Mouse (Mus musculus) bone marrow macrophage, adult 2 months (primary cell): ENCODE data around the gene Crtac1.

Experiments used
- CTCF ChIP-seq: IDR thresholded peaks from 2 replicates; pipeline ENCODE4 v1.5.1; 2012; ENCODE audit warnings: low read depth, mild to moderate bottlenecking, low read length, moderate library complexity
- POLR2A ChIP-seq: IDR thresholded peaks from 2 replicates; pipeline ENCODE4 v1.6.1; 2012; ENCODE audit warnings: mild to moderate bottlenecking, low read depth, low read length, borderline replicate concordance

DNA sequence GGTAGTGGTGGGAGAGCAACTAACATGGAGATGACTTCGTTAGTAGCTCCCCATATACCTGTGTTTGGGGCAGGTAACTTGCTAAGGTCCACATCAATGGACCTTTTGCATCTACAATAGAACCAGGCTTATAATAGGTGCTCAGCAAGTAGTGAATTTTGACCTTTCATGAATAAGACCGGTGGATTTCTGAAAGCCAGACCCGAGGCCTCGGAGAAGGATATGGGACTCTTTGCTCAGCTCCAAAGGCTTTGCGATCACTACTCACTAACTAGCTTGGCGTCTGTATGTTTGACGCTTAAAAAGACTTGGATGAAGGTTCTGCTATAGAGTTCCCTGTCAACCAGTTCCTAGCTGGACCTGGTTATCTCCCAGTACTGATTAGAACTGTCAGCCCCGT, 1.2 kb upstream of the Crtac1 start:
- TF ChIP-seq CTCF (no peak), POLR2A (no peak)
